Mouse (Mus musculus): ENCODE data around the gene Arid4a. TPM values are rescaled to one million over a fixed set of nuclear protein-coding genes. Genes with fewer than 3 reads are reported as not detected.
"Not testable (repeated sequence)": the region's sequence is repeated elsewhere in the genome, so short reads cannot be mapped to it uniquely, and the experiment has no call there.

The Arid4a gene
- total RNA-seq, 2 experiments from 2014 or later, result 32.4 to 34.5 TPM

DNA sequence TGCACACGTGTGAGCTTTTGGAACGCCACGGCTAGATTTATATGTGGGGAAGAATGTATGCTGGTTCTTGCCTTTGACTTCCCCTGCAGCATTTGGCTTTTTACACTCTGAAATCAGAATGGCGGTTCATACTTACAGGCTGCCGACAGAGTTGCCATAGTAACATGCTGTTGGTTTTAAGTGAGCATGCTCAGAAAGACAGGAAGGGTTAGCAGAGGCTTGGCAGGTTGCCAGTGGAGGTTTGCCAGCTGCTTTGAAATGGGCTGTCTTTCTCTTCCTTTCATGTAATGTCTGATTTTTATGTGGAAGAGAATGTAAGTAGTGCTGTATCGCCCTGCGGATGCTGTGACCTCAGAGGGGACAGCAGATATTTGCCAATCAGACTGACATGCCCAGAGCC is 32.3 kb downstream of the Arid4a start:
- DNase-seq (ENCODE audit: low spot score in 2 of 2), result peak; percentile 99
- intact Hi-C loops (cut with DNase I), result loop anchor here (5.0 kb wide), 1 partner anchor 81 kb away; no protein-coding TSS in a partner anchor

DNA sequence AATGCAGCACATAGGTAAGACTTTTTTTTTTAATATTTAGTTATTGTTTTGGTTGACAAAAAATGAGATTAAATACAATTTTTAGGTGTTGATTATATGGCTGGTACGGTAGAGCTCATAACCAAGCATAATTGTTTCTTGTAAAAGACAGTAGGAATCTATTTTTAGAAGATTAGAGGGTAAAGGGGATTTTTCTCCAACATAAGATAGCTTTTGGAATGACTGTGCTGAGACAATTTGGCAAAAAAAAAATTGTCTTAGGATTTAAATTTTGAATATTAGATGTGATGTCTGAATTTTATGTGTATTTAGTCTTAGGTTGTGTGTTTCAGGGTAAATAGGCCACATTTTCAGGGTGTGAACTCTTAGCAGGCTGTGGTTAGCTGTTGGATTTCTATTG is 32.8 kb downstream of the Arid4a start:
- no peak for DNase-seq (ENCODE audit: low spot score in 2 of 2)
- intact Hi-C loops (cut with DNase I), result loop anchor here (5.0 kb wide), 1 partner anchor 81 kb away; no protein-coding TSS in a partner anchor

DNA sequence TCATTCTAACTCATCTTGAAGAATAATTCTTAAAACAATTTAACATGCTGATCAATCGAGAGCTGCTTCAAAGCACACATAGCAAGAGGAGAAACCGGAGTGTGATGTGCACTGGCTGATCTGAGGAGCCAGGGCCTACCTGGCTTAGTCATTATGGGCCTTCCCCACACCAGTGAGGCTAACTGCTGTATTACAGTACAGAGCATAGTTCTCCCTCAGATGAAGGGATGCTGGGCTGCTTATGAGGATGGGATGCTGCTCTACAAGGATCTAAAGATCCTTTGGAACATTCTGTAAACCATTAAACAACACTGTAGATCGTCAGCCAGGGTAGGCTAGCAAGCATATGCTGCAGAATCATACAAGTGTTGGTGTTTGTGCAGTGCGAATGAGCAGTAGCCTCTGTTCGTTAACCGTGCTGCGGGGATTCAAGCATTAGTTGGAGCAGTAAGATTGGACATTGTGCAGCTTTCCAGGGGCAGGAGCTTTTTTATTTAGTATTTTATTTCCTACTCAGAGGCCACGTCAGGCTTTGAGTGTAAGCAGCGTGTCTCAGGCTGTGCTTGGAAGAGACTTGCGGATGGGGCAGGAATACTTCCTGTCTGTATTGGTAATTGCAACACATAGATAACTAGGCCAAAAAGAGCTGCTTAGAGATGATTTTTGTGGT is 33.9 kb downstream of the Arid4a start:
- peak; percentile 16 to 26 for DNase-seq (ENCODE audit: low spot score in 2 of 2)
- intact Hi-C loops (cut with DNase I), result loop anchor here (5.0 kb wide), 1 partner anchor 82 kb away; no protein-coding TSS in a partner anchor

DNA sequence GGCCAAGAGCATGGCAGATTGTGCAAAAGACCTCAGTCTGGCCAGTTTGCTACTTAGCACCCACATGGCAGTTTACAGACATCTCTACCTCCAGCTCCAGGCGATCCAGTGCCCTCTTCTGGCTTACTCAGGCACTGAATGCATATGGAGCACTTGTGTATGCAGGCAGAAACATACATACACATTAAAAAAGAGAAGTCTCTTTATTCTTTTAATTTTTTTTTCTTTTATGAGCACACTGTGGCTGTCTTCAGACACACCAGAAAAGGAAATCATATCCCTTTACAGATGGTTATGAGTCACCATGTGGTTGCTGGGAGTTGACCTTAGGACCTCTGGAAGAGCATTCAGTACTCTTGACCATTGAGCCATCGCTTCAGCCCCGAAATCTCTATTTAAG is 35.3 kb downstream of the Arid4a start:
- peak; percentile 26 to 29 for DNase-seq (ENCODE audit: low spot score in 2 of 2)

DNA sequence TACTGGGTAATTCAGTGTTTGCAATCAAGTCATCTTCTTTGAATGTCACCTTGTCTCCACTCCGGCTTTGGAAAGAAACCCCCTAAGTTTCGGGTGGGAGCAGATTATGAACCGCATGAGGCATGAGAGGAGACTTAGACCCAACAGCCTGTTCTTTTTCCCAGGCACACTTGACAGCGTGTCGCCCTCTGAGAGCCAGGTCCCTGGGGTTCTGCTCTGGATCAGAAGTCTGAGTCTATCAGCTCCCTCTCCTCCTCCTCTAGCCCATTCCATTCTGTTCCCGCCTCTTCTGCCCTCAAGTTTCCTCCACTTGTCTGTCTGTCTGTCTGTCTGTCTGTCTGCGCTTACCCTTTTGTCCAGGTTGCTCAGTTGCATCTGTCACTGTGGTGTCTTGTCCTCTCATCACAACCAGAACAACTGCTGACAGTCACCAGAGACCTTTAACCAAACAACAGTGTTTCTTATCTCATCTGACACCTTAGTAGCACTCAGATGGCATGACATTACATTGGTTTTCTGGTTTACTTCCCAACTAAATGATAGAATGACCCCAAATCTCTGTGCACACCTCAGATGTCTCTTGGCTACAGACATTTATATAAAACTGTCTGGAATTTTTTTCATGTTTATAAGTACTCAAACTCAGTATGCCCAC is 36.7 kb downstream of the Arid4a start:
- no peak for DNase-seq (ENCODE audit: low spot score in 2 of 2)
- intact Hi-C loops (cut with DNase I), result no loop called here

More for the DNA sequence above, 35.3 kb downstream of the Arid4a start:
- intact Hi-C loops (cut with DNase I), result no loop called here

DNA sequence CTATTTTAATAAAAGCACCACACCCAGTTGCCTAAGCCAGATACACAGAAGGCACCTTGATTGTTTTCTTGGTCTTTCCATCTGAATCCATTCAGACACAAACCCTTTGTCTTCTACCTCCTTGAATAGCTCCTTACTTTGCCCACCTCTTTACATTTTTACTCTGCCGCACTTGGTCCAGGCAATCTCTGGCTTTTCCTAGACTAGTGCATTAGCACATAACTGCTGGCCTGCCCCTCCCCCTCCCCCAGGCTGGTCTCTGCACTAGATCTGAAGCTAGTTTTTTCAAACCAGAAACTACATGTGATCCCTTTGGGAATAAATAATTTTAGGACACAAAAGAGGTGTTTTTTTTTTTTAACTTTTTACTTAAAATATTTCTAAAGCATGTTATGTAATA is 37.2 kb downstream of the Arid4a start:
- intact Hi-C loops (cut with DNase I), result no loop called here
- DNase-seq (ENCODE audit: low spot score in 2 of 2), result peak in 1 of 2 experiments; percentile 17

DNA sequence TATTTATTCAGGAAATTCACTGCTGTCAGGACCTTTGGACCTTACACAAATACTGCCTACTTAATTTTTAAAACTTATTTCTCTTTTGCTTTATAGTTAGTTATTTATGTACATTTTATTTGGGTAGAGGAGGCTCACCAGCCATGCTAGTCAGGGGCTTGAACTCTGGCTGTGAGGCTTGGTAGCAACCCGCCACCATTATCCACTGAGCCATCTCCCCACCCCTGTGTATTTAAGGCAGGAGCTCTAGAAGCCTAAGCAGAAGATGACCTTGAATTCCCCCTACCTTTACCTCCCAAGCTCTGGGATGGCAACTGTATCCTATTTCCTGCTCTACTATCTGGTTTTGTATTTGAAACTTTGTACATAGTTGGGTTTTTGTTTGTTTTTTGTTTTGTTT is 37.7 kb downstream of the Arid4a start:
- no peak for DNase-seq (ENCODE audit: low spot score in 2 of 2)
- intact Hi-C loops (cut with DNase I), result no loop called here

DNA sequence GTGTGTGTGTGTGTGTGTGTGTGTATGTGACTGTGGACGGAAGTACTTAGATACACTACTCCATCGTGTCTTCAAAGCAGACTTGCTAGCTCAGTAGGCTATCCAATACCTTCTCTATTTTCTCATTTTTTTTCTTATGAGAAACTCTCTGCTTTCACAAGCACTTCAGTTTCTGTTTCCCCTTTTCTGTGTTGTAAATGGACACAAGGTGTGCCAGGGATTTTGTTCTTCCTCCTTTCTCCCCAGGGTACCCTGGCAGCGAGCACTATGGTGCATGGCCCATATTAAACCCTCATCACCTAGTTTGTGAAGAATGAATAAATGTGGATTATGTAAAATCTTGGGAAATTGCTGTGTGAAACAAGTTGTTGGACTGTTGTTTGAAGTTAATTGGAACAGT is 39.7 kb downstream of the Arid4a start:
- intact Hi-C loops (cut with DNase I), result no loop called here
- DNase-seq (ENCODE audit: low spot score in 2 of 2), result no peak

DNA sequence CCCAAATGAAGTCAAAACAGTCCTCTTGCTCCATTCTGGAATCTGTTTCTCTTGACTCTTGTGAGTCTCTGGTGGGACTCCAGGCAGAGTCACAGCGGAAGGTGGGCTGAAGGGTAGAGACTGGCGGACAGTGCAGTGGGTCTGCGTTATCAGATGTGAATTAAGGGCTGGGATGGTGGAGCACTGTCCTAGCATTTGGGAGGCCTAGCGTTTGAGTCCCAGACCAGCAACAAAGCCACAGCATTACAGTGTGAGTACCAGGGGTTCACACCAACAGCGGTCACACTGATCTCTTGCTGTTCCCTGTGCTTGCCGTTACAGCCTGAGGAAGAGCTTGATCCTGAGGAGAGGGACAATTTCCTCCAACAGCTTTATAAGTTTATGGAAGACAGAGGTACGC is 44.0 kb downstream of the Arid4a start:
- intact Hi-C loops (cut with DNase I), result no loop called here
- no peak for DNase-seq (ENCODE audit: low spot score in 2 of 2)

DNA sequence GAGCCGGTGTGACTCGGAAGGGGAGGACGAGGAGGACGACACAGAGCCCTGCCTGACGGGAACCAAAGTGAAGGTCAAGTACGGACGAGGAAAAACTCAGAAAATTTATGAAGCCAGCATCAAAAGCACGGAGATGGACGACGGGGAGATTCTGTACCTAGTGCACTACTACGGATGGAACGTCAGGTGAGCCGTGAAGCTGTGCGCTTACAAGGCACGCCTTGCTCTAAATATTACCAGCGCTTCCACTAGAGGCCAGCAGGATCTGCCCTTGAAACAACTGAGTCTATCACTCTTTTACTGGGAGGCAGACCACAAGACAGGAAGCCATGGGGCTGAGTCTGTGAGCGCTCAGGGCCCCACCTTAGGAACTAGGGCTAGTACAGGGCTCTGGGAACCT is 54.1 kb downstream of the Arid4a start:
- DNase-seq (ENCODE audit: low spot score in 2 of 2), result no peak
- intact Hi-C loops (cut with DNase I), result no loop called here

DNA sequence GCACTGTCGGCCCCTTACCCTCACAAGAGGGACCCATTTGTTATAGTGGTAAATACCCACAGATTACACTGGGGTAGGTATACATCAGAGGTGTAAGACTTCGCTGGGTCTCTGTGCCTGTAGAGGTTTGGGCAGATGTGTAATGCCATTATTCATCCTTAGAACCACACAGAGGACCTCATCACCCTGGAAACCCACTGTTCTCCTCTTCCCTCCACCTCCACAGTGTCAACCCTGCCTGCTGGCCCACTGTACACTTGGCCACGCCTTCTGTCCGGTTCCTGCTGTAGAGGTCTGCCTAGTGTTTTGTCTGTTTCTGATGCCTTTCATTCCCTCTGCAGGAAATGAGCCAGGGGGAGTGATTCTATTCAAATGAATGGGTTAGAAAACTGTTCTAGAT is 56.3 kb downstream of the Arid4a start:
- intact Hi-C loops (cut with DNase I), result no loop called here
- no peak for DNase-seq (ENCODE audit: low spot score in 2 of 2)

DNA sequence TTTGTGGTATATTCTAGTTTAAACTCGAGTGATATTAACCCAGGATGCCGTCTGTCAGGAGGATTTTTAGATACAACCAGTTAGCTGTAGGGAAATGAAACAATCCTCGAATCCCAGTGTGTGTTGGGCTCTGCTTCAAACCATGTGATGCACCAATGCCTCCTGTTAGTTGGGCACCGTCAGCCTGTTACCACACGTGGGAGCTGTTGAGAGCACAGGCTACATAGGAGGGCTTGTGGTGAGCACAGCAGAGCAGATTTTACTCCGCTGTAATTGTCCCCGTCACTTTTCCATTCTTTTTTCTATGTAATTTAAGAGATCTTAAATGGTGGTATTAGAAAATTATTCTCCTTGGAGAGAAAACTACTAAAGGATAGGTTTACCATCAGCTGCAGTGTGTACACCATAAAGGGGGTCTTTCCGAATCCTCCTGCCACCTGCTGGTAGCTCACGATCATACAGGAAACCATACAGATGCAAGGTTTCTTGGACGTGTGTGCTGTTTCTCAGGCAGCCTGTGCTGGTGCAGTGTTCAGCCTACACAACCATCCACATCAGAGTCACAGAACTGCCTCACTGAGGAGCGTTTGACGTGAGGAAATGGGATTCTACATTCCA is 57.4 kb downstream of the Arid4a start:
- DNase-seq (ENCODE audit: low spot score in 2 of 2), result peak; percentile 28 to 68
- intact Hi-C loops (cut with DNase I), result no loop called here

DNA sequence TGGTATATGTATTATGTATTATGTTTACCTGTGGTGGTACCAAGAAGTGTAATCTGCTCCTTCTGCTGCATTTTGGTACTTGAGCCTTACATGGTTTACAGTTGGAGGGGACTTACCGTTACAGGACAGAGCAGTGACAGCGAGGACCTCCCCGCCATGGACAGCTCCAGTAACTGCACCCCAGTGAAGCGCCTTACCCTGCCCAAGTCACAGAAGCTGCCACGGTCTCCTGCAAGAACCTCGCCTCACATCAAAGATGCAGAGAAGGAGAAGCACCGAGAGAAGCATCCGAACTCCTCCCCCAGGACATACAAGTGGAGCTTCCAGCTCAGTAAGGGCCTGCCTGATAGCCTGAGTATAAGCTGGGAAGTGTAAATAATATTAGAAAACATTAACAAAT is 70.5 kb downstream of the Arid4a start:
- no peak for DNase-seq (ENCODE audit: low spot score in 2 of 2)
- intact Hi-C loops (cut with DNase I), result no loop called here

DNA sequence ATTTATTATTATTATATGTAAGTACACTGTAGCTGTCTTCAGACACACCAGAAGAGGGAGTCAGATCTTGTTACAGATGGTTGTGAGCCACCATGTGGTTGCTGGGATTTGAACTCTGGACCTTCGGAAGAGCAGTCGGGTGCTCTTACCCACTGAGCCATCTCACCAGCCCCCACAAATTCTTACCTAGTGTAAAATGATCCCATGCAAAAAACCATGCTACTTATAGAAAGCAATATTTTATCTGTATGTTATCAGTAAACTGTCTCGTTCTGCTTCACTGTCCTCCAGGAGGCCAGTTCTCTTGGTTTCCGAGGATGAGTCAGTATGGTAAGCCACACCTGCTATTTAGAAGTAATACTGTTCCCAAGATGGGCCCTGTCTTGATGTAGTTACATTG is 88.5 kb downstream of the Arid4a start:
- DNase-seq (ENCODE audit: low spot score in 2 of 2); intact Hi-C loops (cut with DNase I): not testable (repeated sequence)

DNA sequence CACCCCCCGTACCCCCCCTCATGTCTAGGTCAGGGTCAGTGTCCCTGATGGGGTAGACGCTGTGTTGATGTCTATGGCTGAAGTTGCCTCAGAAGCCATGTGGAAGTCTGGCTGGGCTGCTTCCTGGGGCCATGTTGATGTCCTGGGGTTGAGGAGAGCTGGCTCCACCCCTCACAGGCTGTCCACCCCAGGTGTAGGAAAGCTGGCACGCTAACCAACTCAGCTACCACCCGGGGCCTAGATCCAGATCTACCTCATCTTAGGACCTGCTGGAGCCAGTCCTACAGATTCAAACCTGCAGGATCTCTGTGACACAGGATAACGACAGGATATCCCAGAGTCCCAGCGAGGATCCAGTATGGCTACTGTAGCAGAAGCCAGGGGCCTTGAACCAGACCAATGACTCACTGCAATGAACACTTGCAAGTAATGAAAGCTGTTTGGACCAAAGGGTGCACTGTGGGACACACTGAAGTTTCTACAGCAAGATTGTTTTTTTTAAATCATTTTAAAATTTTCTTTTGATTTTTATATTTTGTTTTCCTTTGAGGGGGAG is 91.5 kb downstream of the Arid4a start:
- no peak for DNase-seq (ENCODE audit: low spot score in 2 of 2)
- intact Hi-C loops (cut with DNase I), result no loop called here

DNA sequence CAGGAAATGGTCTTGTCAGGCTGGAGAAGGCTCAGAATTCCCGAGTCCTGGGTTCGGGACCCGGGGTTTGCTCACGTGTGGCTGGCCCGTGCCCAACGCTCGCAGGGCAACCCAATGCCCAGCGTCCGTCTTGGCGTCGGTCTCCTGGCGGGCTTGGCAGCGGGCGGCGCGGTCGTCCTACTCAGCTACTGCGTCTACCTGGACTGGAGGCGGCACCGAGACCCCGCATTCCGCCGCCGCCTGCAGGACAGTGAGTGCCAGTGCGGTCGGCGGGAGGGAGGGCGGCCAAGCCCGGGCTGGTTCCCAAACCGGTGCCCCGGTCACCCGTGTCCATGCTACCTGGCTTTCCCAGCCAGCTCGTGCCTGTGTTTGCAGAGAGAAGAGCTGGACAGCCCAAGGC is 95.5 kb downstream of the Arid4a start, which contains the start of gene Tomm20l:
TSS of gene Tomm20l (plus strand) at position 98 of the 400 bp plus-strand sequence.
- no peak for DNase-seq (ENCODE audit: low spot score in 2 of 2)
- intact Hi-C loops (cut with DNase I), result no loop called here

DNA sequence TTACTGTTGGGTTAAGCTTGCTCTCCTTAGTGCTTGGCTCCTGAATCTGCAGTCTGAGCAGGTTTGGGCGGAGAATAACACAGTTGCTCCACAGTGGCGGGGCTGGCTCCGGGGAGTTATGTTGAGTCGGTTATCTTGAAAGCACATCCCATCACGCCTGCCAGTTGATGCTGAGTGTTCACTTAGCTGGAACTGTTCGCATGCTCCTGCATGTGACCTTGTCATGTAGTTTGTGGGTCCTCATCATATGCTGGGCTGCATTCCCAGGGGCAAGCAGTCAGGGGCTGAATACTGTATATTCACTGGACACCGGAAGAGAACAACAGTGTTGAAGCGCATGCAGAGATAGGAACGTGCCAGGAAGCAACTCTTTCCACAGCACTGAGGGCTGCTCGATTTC is 97.3 kb downstream of the Arid4a start:
- intact Hi-C loops (cut with DNase I), result no loop called here

DNA sequence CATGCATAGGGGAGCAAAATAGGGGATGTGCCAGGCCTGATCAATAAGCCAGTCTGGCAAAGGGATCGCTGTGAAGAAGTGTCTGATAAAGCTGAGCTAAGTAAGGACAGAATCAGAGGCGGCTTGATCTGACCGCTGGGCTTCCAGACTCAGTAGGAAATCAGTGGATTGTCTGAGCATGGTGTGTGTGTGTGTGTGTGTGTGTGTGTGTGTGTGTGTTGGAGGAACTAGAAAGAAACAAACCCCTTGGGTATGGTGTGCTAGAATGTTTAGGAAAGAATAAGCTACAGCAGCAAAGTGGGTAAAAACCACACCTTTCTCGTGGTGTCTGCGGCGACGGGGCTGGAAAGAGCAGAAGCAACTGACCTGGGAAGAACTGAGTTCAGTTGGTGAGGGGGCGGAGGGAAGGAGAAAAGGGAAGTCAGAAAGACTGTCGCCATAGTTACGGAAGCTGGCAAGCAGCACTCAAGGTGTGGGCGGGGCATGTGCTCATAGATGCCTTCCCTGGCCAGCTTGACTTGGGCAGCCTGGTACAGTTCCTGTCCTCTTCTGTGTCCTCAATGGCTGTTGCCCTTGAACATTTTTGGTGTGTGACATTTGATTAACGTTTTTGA is 98.0 kb downstream of the Arid4a start:
- intact Hi-C loops (cut with DNase I), result no loop called here
- peak; percentile 71 to 89 for DNase-seq (ENCODE audit: low spot score in 2 of 2)

More for the DNA sequence above, 97.3 kb downstream of the Arid4a start:
- DNase-seq (ENCODE audit: low spot score in 2 of 2), result peak in 1 of 2 experiments; percentile 3

DNA sequence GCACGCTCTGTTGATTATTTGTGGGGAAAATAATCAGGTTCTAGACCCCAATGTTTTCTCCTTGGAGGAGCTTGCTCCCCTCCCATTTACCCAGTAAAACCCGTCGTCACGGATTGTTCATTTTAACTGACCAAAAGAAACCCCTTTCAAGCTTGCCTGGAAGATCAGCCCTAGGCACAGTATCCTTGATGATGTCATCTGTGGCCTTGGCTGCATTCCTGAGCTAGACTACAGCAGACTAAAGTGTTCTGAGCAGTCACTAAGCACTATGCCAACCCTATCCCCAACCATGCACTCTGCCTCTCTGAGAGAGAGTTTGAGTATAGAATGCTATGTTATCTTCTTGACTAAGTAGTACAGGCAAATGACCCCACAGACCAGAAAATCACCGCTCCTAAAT is 100.6 kb downstream of the Arid4a start:
- DNase-seq (ENCODE audit: low spot score in 2 of 2), result no peak

DNA sequence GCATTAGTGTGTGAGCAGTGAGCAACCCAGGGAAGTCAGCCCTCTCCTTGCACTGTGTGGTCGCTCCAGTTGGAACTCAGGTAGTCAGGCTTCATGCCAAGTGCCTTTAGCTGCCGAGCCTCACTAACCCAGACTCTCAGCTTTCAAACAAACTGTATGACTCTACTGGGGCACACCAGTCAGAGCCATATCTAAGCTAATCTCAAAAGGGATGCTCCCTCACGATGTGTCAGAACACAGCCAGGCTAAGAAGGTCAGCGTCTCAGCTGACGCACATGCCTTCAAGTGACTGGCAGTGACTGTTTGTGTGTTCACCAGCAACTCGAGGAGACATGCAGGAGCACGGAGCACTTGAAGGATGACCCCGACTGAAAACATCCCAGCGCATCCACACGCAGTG is 106.9 kb downstream of the Arid4a start:
- intact Hi-C loops (cut with DNase I), result no loop called here
- DNase-seq (ENCODE audit: low spot score in 2 of 2), result no peak

More for the DNA sequence above, 100.6 kb downstream of the Arid4a start:
- intact Hi-C loops (cut with DNase I), result no loop called here
